Mouse (Mus musculus) hematopoietic multipotent progenitor cell, adult 10-12 weeks (in vitro differentiated cells): ENCODE data around the gene Olfr495. TPM values are rescaled to one million over a fixed set of nuclear protein-coding genes. Genes with fewer than 3 reads are reported as not detected.

Experiments
- polyA plus RNA-seq: library from polyadenylated mRNA; stranded (reverse); fragments of >175 nt; gene quantifications from 2 replicates; pipeline ENCODE4 v1.2.3, GENCODE M21; 2012; ENCODE audit warnings: low replicate concordance

Olfr495 gene
- polyA plus RNA-seq, result not detected in 2 replicates

DNA sequence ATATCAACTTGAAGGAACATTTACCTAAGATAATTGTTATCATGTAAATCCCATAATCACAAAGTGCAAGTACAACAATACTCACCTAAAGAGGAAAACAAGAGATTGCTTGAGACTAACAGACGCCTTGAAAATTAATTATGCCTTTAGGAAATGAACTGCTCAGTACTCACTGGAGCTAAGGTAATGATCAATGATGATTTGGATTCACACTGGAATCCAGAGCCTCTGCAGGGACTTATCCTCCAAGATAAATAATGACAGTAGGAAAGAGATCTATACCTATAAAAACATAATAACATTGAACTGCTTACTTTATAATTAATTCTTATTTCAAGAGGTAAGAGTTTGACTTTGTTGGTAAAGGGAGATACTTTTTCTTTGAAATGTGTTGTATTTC is at the start of gene Olfr495:
Gene Olfr495 (plus strand): TSS at position 301 of the 400 bp plus-strand sequence.

DNA sequence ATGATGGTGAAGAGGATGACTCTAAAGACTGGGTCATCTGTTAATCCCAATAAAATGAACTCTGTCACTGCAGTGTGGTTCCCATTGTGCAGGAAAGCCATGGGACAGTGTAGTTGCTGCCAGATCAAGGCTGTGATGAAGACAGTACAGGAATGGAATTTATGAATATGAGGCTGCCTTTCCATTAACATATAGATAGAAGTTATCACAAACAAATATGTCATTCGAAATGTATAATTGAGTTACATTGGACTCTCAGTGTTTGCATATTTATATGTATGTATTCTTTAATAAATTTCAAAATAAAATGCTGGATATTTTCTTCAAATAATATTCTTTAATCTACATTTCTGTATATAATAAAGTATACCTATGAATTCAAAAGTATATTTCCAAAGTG is 46.1 kb upstream of the Olfr495 start, which contains the start of gene Olfr493:
Gene Olfr493 (minus strand): TSS at position 101 of the 400 bp plus-strand sequence.

DNA sequence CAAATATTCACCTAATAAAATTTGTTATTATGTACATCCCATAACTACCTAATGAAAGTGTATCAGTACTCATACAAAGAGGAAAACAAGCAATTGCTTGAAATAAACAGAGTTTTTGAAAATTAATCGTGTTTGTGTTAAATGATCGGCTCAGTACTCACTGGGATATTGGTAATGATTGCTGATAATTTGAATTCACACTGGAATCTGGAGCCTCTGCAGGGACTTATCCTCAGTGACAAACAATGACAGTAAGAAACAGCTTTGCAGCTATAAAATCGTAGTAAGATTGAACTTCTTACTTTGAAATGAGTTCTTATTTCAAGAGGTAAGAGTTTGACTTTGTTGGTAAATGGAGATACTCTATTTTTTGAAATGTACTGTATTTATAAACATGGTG is 27.9 kb upstream of the Olfr495 start, which contains the start of gene Olfr494:
Gene Olfr494 (plus strand): TSS at position 301 of the 400 bp plus-strand sequence.

DNA sequence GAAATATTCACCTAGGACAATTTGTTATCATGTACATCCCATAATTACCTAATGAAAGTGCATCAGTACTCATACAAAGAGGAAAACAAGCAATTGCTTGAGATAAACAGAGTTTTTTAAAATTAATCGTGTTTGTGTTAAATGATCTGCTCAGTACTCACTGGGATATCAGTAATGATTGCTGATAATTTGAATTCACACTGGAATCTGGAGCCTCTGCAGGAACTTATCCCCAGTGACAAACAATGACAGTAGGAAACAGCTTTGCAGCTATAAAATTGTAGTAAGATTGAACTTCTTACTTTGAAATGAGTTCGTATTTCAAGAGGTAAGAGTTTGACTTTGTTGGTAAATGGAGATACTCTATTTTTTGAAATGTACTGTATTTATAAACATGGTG is 27.2 kb downstream of the Olfr495 start, which contains the start of gene Olfr497:
Gene Olfr497 (plus strand): TSS at position 301 of the 400 bp plus-strand sequence.

Other genes with a start within 250 kb of the Olfr495 start
- not detected in 2 replicates for gene Olfr485, start 233.3 kb upstream of the Olfr495 start, polyA plus RNA-seq
- not detected in 2 replicates for gene Olfr486, start 220.4 kb upstream of the Olfr495 start, polyA plus RNA-seq
- not detected in 2 replicates for gene Olfr487, start 178.5 kb upstream of the Olfr495 start, polyA plus RNA-seq
- not detected in 2 replicates for gene Olfr488, start 134.8 kb upstream of the Olfr495 start, polyA plus RNA-seq
- not detected in 2 replicates for gene Olfr490, start 104.2 kb upstream of the Olfr495 start, polyA plus RNA-seq
- gene Olfr491, start 79.7 kb upstream of the Olfr495 start, polyA plus RNA-seq, result not detected in 2 replicates
- not detected in 2 replicates for gene Olfr492, start 69.5 kb upstream of the Olfr495 start, polyA plus RNA-seq
- not detected in 2 replicates for gene Olfr493, start 46.2 kb upstream of the Olfr495 start, polyA plus RNA-seq
- not detected in 2 replicates for gene Olfr494, start 27.8 kb upstream of the Olfr495 start, polyA plus RNA-seq
- gene Olfr497, start 27.3 kb downstream of the Olfr495 start, polyA plus RNA-seq, result not detected in 2 replicates
- gene Olfr498, start 72.2 kb downstream of the Olfr495 start, polyA plus RNA-seq, result not detected in 2 replicates
- gene Olfr502, start 131.9 kb downstream of the Olfr495 start, polyA plus RNA-seq, result not detected in 2 replicates
- not detected in 2 replicates for gene Olfr503, start 151.4 kb downstream of the Olfr495 start, polyA plus RNA-seq
- gene Olfr504, start 172.6 kb downstream of the Olfr495 start, polyA plus RNA-seq, result not detected in 2 replicates
- gene Olfr506, start 217.6 kb downstream of the Olfr495 start, polyA plus RNA-seq, result not detected in 2 replicates
- not detected in 2 replicates for gene Olfr507, start 228.6 kb downstream of the Olfr495 start, polyA plus RNA-seq
- not detected in 2 replicates for gene Olfr508, start 236.8 kb downstream of the Olfr495 start, polyA plus RNA-seq